Mouse (Mus musculus) heart, postnatal 10 days (tissue): ENCODE results near the gene Ube2dnl2. TPM values are rescaled to one million over a fixed set of nuclear protein-coding genes. Genes with fewer than 3 reads are reported as not detected.

Experiments used
- DNase-seq, 2 experiments: peaks; one replicate each; pipeline ENCODE4 v3.0.0; 2021
- intact Hi-C: fragments of 180-260 bp; cut with DNase I; formaldehyde crosslinking; loops from one replicate; pipeline ENCODE4 v1.15.1; 2025
- total RNA-seq, 2 experiments: library from RNA; stranded (reverse); gene quantifications; 2 replicates each; pipeline ENCODE4 v1.2.3; 2021

Gene Ube2dnl2
- total RNA-seq = not detected

DNA sequence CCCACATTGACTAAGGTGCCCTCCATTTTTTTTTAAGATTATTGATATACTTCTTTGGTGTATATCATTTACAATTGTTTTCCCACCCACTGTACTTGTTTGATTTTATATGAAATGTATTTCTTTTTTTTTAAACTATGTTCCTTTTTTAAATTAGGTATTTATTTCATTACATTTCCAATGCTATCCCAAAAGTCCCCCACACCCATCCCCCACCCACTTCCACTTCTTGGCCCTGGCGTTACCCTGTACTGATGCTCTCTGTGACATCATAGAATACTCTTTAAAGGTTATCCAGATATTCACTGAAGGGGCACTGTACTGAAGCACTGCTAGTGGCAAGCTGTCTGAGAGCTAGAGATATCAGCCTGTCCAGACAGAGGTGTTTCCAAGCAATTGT is at the start of gene Ube2dnl2:
Gene Ube2dnl2, plus strand, starts transcription at position 301 of the 400 bp plus-strand sequence.
- intact Hi-C loops = no loop called here
- no peak for DNase-seq

- no peak for DNase-seq
- intact Hi-C loops = no loop called here
These were observed 11.9 kb upstream of the Ube2dnl2 start for GRCm38 (mm10) chrX:114895489-114895888.

- DNase-seq = no peak
- intact Hi-C loops = no loop called here
These were observed 9.9 kb upstream of the Ube2dnl2 start for GRCm38 (mm10) chrX:114897506-114897905.

GRCm38 (mm10) chrX:114903391-114903790 is 4.0 kb upstream of the Ube2dnl2 start:
- no peak for DNase-seq
- intact Hi-C loops = no loop called here

- intact Hi-C loops = no loop called here
These were observed 2.7 kb upstream of the Ube2dnl2 start, which contains the start of gene Ube2dnl1 for GRCm38 (mm10) chrX:114904712-114905111. Ube2dnl1 (plus strand) TSS chrX:114905012.

DNA sequence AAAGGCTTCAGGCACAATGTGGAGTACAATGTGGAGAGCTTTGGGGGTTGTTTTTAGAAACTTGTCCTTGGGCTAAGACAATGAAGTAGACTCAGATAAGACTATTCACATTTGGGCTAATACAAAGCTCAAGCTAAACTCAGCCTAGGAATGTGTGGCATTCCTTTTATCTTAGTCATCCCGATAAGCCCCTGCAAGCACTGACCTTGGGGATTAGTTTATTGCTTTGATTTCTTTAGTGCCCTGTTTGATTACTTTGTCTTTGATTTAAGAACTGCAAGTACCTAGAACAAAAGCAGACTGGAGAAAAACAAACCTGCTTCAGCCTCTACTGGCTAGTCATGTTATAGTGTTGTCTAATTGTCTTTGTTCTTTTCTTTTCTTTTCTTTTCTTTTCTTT is 47.7 kb downstream of the Ube2dnl2 start:
- peak in 1 of 2 experiments; percentile 1 for DNase-seq
- intact Hi-C loops = no loop called here

More at GRCm38 (mm10) chrX:114904712-114905111, 2.7 kb upstream of the Ube2dnl2 start, which contains the start of gene Ube2dnl1:
- no peak for DNase-seq

Other genes with a start within 250 kb of the Ube2dnl2 start
- not detected for gene Ube2dnl1, start 2.6 kb upstream of the Ube2dnl2 start, total RNA-seq